ENCODE assay signal across 13 mouse cellular contexts in the genomic region with DNA sequence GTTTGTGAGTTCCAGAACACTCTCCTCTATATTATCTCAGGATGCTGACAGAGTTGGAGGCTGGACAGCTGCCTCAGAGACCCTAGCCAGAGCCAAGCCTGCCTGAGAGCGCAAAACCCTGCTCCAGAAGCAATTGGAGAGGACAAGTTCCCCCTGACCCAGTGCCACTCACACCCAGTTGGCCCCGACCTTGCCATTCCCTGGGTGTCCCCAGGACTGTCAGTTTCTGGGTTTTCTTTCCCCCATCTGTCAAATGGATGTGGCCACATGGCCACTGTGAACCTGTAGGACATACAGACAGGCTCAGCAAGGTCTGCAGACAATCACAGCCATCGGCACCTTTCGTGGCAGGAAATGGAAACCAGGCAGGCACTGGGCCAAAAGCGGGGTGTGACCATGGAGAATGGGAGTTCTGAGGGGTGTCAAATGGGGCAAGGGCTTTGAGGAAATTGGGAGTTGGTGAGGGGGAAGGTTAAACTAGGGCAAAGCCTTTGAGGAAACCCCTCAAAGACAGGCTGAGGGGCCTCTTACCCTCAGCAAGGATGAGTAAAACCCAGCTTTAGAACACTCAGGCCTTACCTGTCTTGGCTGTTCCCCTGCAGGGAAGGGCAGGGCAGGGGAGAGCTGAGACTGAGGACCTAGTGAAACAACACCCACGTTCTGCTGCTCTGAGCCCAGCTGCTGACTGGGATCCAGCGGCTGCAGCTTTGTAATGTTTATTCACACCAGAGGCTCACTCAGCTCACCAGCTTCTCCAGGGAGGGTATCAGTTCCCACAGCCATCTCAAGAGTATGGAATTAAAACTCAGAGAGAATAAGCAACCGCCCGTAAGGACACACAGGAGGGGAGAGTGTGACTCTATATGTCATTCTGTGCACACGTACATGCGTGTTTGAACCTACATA. TPM values are rescaled to one million over a fixed set of nuclear protein-coding genes. Genes with fewer than 3 reads are reported as not detected.
DNase-seq lines count a peak whose midpoint lies in the region; ATAC-seq and TF ChIP-seq lines count a peak whose summit lies in the region.
"Had no signal": no experiment of that assay in that cellular context is flagged by ENCODE, and none has a peak within 500 bp of the region (broad histone marks: within the 10 kb centered on the region; RNA-seq: fewer than 3 reads in every experiment).

No protein-coding gene starts in this region.

- H3K4me1 ChIP-seq in hindbrain, embryonic 13.5 days (replicated peaks) = peaks cover 91% of the 10 kb centered on the region
- H3K4me1 ChIP-seq in hindbrain, postnatal 0 days (ENCODE audit: insufficient read depth, low read length) = peaks cover 29% of the 10 kb centered on the region

- TF ChIP-seq CTCF in hindbrain, postnatal 0 days (IDR thresholded peaks at IDR 0.05; ENCODE audit: low read depth) = no peak

- H3K36me3 ChIP-seq in hindbrain, embryonic 13.5 days = peaks cover 7% of the 10 kb centered on the region; the same call in 1 of the 2 replicates
- H3K36me3 ChIP-seq in hindbrain, postnatal 0 days (ENCODE audit: insufficient read depth, low read length) = no peaks in the 10 kb centered on the region
- H3K36me3 ChIP-seq: heart, embryonic 15.5 days had no signal

- DNase-seq in adrenal gland, postnatal 14 days = peak; percentile 45
- DNase-seq in adrenal gland, postnatal 25 days = no peak
- DNase-seq in hindbrain, postnatal 0 days (ENCODE audit: low spot score) = no peak
- peak; percentile 37 for DNase-seq in urinary bladder, postnatal 14 days (ENCODE audit: low spot score)
- no peak for DNase-seq in urinary bladder, adult 18-20 months (ENCODE audit: low spot score in 2 of 2)
- DNase-seq in spleen, adult 12 weeks (ENCODE audit: low spot score) = no peak
- no peak for DNase-seq in gastrocnemius, adult 8-10 months (ENCODE audit: low spot score in 2 of 2)
- DNase-seq: gastrocnemius, adult 2 months; kidney, adult 8-10 months; layer of hippocampus, postnatal 36 days had no signal

- peak overlapping the region; percentile 58; the same call in 1 of the 2 replicates for H3K9ac ChIP-seq in hindbrain, embryonic 13.5 days
- H3K9ac ChIP-seq in hindbrain, postnatal 0 days (replicated peaks; ENCODE audit: low read length) = no peak overlapping the region
- H3K9ac ChIP-seq: heart, embryonic 15.5 days had no signal

- H3K9me3 ChIP-seq in hindbrain, embryonic 13.5 days = no peaks in the 10 kb centered on the region
- H3K9me3 ChIP-seq in hindbrain, postnatal 0 days (ENCODE audit: low read length) = no peaks in the 10 kb centered on the region
- H3K9me3 ChIP-seq: heart, embryonic 15.5 days had no signal

- H3K27me3 ChIP-seq in hindbrain, embryonic 13.5 days = no peaks in the 10 kb centered on the region
- no peaks in the 10 kb centered on the region for H3K27me3 ChIP-seq in hindbrain, postnatal 0 days (ENCODE audit: insufficient read depth, low read length)

- ATAC-seq in hindbrain, embryonic 13.5 days (ENCODE audit: low FRiP score) = no peak
- ATAC-seq in hindbrain, postnatal 0 days = no peak

- no peak overlapping the region for H3K27ac ChIP-seq in hindbrain, embryonic 13.5 days
- H3K27ac ChIP-seq in hindbrain, postnatal 0 days = no peak overlapping the region
- H3K27ac ChIP-seq: gastrocnemius, adult 2 months; heart, embryonic 15.5 days had no signal

- 0 out of 2 replicates have a peak overlapping the region, but pooled peaks have one; percentile 35 for H3K4me2 ChIP-seq in hindbrain, embryonic 13.5 days
- no peak overlapping the region for H3K4me2 ChIP-seq in hindbrain, postnatal 0 days (ENCODE audit: low read depth, low read length)
- H3K4me2 ChIP-seq: heart, embryonic 15.5 days had no signal

- H3K4me3 ChIP-seq in hindbrain, embryonic 13.5 days = no peak overlapping the region
- H3K4me3 ChIP-seq in hindbrain, postnatal 0 days (ENCODE audit: low read length) = no peak overlapping the region
- H3K4me3 ChIP-seq: gastrocnemius, adult 2 months; heart, embryonic 15.5 days had no signal

- WGBS in hindbrain, embryonic 13.5 days = 43% methylated on average over 11 of the region's 11 CpGs
- 47% methylated on average over 11 of the region's 11 CpGs for WGBS in hindbrain, postnatal 0 days

RNA-seq across cellular contexts. Expression of gene Ephb2, which starts 6.9 kb away (rescaled TPM):
- 10.3 and 11.3 TPM in 2 replicates for total RNA-seq in adrenal gland, postnatal 14 days (2021)
- 15.1 and 17.8 TPM in 2 replicates for total RNA-seq in adrenal gland, postnatal 25 days (2021)
- 14.9 and 16.5 TPM in 2 replicates for polyA plus RNA-seq in hindbrain, embryonic 13.5 days (2015; fragmentation: Nextera tagmentation; extraction: Ambion mirVana)
- 136 and 150 TPM in 2 replicates for total RNA-seq in hindbrain, postnatal 0 days (2014; rRNA removed)
- polyA plus RNA-seq in hindbrain, postnatal 0 days (2015; fragmentation: Nextera tagmentation; extraction: Ambion mirVana) = 12.6 and 13.0 TPM in 2 replicates
- total RNA-seq in gastrocnemius, adult 8-10 months (2022) = under 1 TPM in 3 of 4 experiments, not detected in 1; 0.24 to 0.75 (median 0.56) TPM

RNA-seq across cellular contexts. Expression of gene C1qb, which starts 57.1 kb away (rescaled TPM):
- total RNA-seq in adrenal gland, postnatal 14 days (2021) = 28.1 and 31.7 TPM in 2 replicates
- total RNA-seq in adrenal gland, postnatal 25 days (2021) = 24.4 and 28.3 TPM in 2 replicates
- polyA plus RNA-seq in hindbrain, embryonic 13.5 days (2015; fragmentation: Nextera tagmentation; extraction: Ambion mirVana) = 37.9 and 48.5 TPM in 2 replicates
- 65.5 and 72.0 TPM in 2 replicates for total RNA-seq in hindbrain, postnatal 0 days (2014; rRNA removed)
- 75.8 and 79.7 TPM in 2 replicates for polyA plus RNA-seq in hindbrain, postnatal 0 days (2015; fragmentation: Nextera tagmentation; extraction: Ambion mirVana)
- 10 to 100 TPM in 1 of 4 experiments, 1 to 10 TPM in 3; 3.3 to 11.0 (median 7.2) TPM for total RNA-seq in gastrocnemius, adult 8-10 months (2022)
- total RNA-seq: ES-E14 had no signal

Comparison
In these comparisons a context has a peak if more than half of its experiments do, and no peak if none do; other contexts are left out.
1. DNase-seq: peak in adrenal gland, postnatal 14 days (single experiment) and urinary bladder, postnatal 14 days (single experiment); none in adrenal gland, postnatal 25 days (single experiment), hindbrain, postnatal 0 days (single experiment), urinary bladder, adult 18-20 months (0 of 2), spleen, adult 12 weeks (single experiment) and gastrocnemius, adult 8-10 months (0 of 2).